Mouse (Mus musculus): ENCODE measurements at regions not wholly inside any gene's neighbourhood (a gene's known extent, or its start where the extent isn't known, plus 50 kb on each side); places are given as distances from the start of the nearest gene placed in this dataset.
"Not testable (repeated sequence)": the region's sequence is repeated elsewhere in the genome, so short reads cannot be mapped to it uniquely, and the experiment has no call there.

GRCm38 (mm10) chr4:89621260-89621659 is 58.0 kb upstream of the Dmrta1 start:
- intact Hi-C loops (cut with DNase I): no loop called here
- DNase-seq: no peak

DNA sequence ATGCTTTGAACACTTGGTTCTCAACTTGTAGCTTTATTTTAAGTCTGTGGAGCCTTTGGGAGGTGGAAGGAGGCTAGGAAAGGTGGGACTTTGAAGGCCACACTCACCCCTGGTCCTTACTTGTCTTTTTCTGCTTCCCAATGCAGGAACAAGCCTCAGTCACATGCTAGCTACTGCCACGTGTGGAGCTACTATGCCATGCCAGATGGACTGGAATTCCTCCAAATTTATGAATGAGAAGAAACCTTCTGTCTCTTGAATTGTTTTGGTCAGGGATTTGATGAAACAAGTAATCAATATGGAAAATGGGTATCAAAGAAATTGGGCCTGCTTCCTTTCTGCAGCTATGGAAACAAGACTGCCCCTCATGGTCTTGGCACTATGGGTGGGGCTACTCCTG is 74.5 kb upstream of the Dmrta1 start:
- intact Hi-C loops (cut with DNase I): no loop called here
- DNase-seq: no peak

GRCm38 (mm10) chr4:89575529-89575928 is 103.7 kb upstream of the Dmrta1 start:
- intact Hi-C loops (cut with DNase I): loop anchor here (5.0 kb wide), 1 partner anchor 117 kb away; no protein-coding TSS in a partner anchor
- DNase-seq: peak; percentile 7 to 24

DNA sequence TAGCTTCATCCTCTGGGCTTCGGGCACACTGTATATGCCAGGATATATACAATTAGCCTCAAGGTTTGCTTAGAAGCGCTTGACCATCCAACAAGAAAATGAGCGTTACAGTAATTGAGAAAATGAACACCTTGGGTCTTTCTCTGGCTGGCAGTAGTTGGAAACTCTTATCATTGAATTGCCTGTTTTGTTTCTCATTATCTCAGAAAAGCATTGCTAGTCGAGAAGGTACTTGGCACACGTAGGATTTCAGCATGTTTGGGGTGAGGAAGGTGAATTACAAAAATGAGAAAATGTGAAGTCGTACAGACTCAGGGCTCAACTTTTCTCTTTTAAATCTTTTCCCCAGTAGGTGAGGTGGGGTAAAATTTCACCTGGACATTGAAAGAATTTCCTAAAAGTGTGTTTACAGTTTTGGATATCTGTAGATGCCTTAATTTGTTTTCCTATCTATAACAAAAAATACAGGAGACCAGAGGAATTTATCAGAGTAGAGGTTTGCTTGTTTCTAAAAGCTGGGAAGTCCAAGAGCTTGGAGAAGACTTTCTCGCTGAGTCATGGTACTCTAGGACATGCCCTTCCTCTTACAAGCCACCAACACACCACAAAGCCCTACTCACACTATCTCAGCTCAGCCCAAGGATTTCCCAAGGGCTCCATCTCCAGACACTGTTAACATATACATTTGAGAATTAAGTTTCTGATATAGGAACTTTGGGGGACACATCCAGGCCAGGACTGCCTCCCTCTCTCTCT is 124.3 kb upstream of the Dmrta1 start:
- DNase-seq: no peak
- intact Hi-C loops (cut with DNase I): no loop called here

- intact Hi-C loops (cut with DNase I): no loop called here
- no peak for DNase-seq
Observed at GRCm38 (mm10) chr4:89552556-89552955, 126.7 kb upstream of the Dmrta1 start.

GRCm38 (mm10) chr4:89550515-89550914 is 128.7 kb upstream of the Dmrta1 start:
- intact Hi-C loops (cut with DNase I): no loop called here
- DNase-seq: no peak

DNA sequence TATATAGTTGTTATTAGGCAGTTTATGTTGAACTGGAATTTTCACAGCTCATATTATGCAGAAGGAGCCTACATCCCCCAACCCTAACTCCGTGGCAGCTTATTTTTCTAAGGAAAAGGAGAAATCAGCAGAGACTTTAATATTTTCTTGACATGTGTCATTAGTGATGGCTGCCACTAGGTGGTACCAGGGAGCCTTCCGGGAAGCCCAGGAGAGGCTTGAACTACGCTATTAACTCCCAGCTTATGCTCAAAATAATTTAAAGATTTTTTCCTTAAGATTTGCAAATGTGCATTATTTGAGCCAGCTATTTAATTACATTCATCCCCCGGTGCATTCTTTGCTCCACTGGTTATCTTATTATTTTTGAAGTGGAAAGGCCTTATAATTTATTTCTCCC is 146.8 kb upstream of the Dmrta1 start:
- intact Hi-C loops (cut with DNase I): loop anchor here (2.0 kb wide), 1 partner anchor 160 kb away; no protein-coding TSS in a partner anchor
- DNase-seq: peak; percentile 52 to 64

DNA sequence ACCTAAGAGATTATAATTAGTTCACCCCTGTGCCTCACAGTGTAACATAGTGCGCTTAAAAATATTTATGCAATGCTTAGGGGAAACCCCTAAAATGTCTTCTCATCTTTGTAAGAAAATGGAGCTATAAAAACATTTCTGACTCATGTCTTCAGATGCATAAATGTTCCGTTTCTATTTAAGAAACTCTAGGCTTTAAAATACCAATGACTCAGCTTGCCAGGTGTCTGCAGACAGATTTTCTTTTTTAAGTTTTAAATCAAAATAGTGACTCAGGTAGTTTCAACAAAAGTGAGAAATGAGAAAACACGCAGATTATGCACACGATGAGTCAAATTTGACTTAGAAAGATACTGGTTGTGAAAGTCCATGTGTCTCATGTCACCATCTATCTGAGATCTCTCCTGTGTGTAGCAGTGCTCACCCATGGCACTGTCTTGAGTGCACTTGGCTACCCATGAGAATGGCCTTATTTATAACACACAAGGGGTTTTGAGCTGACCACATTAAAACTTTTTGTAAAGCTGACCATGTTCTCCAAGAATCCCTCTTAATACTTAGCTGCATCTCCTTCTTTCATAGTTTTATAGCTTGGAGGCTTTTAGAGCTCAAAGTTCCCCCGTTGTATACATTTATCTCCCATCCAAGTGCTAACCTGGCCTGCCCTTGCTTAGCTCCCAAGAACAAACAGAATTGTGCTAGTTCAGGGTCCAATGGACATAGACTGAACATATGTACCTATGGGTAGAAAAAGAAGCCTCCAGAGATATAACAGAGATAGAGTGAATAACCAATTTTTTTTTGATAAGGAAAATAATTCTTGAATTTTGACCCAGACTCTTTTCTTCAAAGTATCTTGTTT is 149.0 kb upstream of the Dmrta1 start:
- DNase-seq: no peak
- intact Hi-C loops (cut with DNase I): no loop called here

GRCm38 (mm10) chr4:89527966-89528365 is 151.3 kb upstream of the Dmrta1 start:
- intact Hi-C loops (cut with DNase I): loop anchor here (5.0 to 10.0 kb wide), 2 partner anchors 236 to 653 kb away; partner anchors contain the start of gene Cdkn2a
- no peak for DNase-seq

DNA sequence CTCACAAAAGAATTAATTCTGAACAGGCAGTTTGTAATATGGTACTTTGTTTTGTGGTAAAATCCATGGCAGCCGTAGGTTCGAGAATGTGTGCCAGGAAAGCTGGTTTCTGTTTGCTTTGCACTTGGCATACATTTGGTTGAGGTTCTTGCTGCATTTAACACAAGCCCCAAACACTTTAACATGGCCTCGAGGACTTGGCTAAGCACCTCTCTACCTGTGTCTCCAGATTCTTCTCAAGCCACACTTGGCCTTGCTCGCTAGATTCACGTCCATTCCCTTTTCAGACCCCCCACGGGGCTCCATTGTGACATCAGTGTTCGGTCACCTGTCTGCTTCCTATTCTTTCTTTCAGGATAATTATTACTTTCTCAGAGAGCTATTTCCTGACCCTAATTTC is 151.9 kb upstream of the Dmrta1 start:
- no peak for DNase-seq
- intact Hi-C loops (cut with DNase I): loop anchor here (5.0 to 10.0 kb wide), 2 partner anchors 235 to 653 kb away; partner anchors contain the start of gene Cdkn2a

DNA sequence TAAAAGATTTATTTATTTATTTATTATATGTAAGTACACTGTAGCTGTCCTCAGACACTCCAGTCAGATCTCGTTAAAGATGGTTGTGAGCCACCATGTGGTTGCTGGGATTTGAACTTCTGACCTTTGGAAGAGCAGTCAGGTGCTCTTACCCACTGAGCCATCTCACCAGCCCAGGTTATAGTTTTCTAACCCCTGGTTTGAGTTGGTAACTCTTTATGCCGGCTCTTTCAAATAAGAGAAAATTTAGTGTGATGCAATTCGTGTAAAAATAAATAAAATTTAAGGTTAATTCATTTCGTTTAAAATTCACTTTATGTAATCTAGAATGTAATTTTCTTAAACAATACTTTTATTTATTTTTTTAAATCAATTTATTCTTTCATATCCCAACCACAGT is 153.7 kb upstream of the Dmrta1 start:
- intact Hi-C loops (cut with DNase I): loop anchor here (5.0 to 10.0 kb wide), 2 partner anchors 233 to 651 kb away; partner anchors contain the start of gene Cdkn2a
- DNase-seq: not testable (repeated sequence)

DNA sequence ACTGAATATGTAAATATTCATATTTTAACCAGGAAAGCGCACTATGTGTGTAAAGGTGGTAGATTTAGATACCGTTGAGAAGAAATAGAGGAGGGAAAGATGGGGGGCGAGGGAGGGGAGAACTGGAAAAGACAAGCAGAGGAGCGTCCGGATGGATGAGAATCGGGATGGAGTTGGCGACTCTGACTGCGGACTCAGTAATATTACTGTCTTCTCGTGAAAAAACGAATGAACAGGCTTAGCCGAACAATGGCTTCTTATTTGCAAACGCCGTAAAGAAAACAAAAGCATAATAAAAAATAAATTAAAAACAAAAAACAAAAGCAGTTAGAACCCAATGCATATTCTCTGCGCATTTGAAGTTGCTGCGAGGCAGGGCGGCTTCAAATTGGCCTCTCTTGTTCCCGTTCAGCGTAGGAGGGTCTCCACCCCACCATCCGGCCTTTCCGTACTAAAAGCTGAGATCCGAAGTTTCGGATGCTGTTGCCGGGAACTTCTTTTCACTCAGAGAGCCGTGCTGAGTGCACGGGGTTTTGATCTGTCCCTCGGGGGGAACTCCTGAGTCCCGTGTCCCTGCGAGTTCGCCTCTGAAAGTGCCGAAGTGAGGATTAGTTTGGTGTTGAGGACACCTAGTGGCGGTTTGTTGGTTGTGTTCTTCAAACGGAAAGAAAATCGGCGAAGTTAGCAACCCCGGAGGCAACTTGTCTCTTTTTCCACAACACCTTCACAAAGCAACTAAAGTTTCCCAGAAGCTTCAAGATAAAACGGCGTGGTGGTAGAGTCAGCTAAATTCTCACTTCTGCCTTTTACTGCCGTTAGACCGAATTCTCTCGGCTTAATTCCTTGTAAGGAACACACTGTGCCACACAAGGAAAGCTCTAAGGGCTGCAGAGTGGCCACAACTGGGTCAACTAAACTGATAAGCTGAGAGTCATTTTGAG is 154.7 kb upstream of the Dmrta1 start:
- intact Hi-C loops (cut with DNase I): loop anchor here (1.0 to 10.0 kb wide), 3 partner anchors 232 to 650 kb away; partner anchors contain the start of gene Cdkn2a
- DNase-seq: peak; percentile 45 to 67

- intact Hi-C loops (cut with DNase I): loop anchor here (1.0 to 10.0 kb wide), 2 partner anchors 378 to 649 kb away; no protein-coding TSS in a partner anchor
- DNase-seq: no peak
Observed at GRCm38 (mm10) chr4:89523423-89524259, 155.6 kb upstream of the Dmrta1 start.

DNA sequence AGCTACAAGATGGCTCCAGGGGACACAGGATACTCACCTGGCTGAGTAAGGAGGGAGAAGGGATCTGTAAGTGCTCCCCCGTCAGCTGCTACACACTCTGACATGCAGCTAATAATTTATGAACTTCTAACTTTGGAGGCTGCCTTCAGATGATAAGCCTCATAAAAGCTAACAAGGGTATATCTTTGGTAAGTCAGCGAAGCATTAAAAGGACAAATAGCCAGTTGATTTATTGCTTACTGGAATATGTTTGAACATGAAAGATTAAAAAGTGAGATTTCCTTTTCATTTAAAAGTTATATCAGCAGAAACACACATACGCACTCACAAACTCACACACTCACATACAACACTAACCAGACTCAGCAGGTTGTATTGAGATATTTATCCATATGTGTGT is 161.2 kb upstream of the Dmrta1 start:
- intact Hi-C loops (cut with DNase I): no loop called here

GRCm38 (mm10) chr4:89515823-89516411 is 163.3 kb upstream of the Dmrta1 start:
- DNase-seq: no peak

More for the DNA sequence above, 161.2 kb upstream of the Dmrta1 start:
- DNase-seq: no peak

GRCm38 (mm10) chr4:89514981-89515380 is 164.3 kb upstream of the Dmrta1 start:
- DNase-seq: no peak
- intact Hi-C loops (cut with DNase I): no loop called here

More at GRCm38 (mm10) chr4:89515823-89516411, 163.3 kb upstream of the Dmrta1 start:
- intact Hi-C loops (cut with DNase I): no loop called here

GRCm38 (mm10) chr4:89510593-89510992 is 168.6 kb upstream of the Dmrta1 start:
- DNase-seq: no peak
- intact Hi-C loops (cut with DNase I): no loop called here

DNA sequence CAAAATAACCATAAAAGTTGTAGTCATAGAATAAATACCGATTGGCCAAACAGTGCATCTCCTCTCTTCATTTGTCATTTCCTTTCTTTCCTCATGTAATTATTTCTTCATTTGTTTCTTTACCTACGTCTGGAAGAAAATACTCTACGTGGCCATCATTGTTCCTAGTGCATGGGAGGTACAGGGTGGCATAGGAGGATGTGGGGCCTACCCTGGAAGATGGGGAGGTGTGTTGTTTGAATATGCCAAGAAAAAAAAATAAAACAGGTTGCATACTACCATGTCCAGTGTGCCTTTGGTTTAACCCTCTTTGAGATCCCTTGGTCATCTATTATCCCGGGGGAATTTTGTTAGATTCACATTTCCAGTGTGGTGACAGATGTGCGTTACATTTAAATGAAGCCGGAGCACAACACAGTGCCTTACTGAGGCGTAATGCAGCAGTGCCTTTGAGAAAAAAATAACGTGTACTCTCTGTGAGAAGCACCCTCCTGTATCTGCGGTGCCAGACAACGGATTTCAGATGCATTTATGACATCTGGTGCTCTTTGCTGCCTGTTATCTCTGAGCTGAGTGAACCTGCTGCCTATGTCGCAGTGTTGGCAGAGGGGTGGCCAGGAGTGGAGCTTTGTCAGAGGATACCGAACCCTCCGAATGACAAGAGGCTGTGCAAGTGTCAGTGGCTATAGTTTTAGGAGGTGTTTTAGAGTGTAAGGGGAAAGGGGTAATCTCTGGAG is 169.4 kb upstream of the Dmrta1 start:
- DNase-seq: no peak
- intact Hi-C loops (cut with DNase I): no loop called here
